Comparison of ENCODE assay signal across 8 mouse cellular contexts in the genomic region with DNA sequence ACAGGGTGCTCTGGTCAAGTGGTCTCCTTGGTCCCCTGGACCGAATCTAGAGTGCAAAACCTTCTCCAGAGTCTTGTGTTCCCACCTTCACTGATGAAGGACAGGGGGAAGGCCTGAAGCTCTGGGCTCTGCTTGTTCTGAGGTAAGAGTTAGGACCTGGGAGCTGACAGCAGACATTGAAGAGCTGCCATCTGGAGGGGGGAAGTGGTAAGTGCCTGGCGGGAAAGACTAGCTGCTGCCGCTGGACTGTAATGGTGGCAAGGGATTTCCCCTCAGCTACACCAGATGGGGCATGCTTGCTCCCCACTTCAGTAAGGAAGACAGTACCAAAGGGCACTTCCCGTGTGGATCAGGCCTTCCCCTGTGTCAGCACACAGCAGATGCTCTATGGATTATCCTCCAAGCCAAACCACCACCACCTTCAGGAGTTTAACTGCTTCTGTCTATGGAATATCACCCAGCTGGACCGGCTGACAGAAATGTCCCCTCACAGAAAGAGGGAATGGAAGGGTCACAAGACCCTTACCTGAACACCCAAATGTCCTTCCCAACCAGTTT. TPM values are rescaled to one million over a fixed set of nuclear protein-coding genes. Genes with fewer than 3 reads are reported as not detected.
A peak's percentile ranks its signal among the peaks of the same experiment; 100 is the strongest.
DNase-seq lines count a peak whose midpoint lies in the region; ATAC-seq and TF ChIP-seq lines count a peak whose summit lies in the region.

No protein-coding gene starts in this region.

- no peaks in the 10 kb centered on the region for H3K27me3 ChIP-seq in forebrain, embryonic 10.5 days (ENCODE audit: poor library complexity, severe bottlenecking)
- H3K27me3 ChIP-seq in heart, embryonic 15.5 days, result no peaks in the 10 kb centered on the region
- no peaks in the 10 kb centered on the region for H3K27me3 ChIP-seq in kidney, postnatal 0 days (ENCODE audit: insufficient read depth, low read length)
- H3K27me3 ChIP-seq in liver, embryonic 11.5 days (replicated peaks; ENCODE audit: control insufficient read depth, insufficient read depth, low read length), result no peaks in the 10 kb centered on the region; the same call in 1 of the 2 replicates
- H3K27me3 ChIP-seq in stomach, embryonic 14.5 days (ENCODE audit: control insufficient read depth, insufficient read depth, low read length), result no peaks in the 10 kb centered on the region

- H3K4me2 ChIP-seq in heart, embryonic 15.5 days, result no peak overlapping the region
- H3K4me2 ChIP-seq in kidney, postnatal 0 days (ENCODE audit: low read length), result no peak overlapping the region
- H3K4me2 ChIP-seq in liver, embryonic 11.5 days, result no peak overlapping the region
- no peak overlapping the region for H3K4me2 ChIP-seq in stomach, embryonic 14.5 days (replicated peaks; ENCODE audit: low read depth, low read length)

- H3K4me1 ChIP-seq in bone marrow, adult 2 months (ENCODE audit: control insufficient read depth, insufficient read depth, low read length), result peaks cover 4% of the 10 kb centered on the region
- peaks cover 18% of the 10 kb centered on the region for H3K4me1 ChIP-seq in forebrain, embryonic 10.5 days
- peaks cover 17% of the 10 kb centered on the region for H3K4me1 ChIP-seq in heart, embryonic 15.5 days (replicated peaks)
- peaks cover 6% of the 10 kb centered on the region; the same call in 1 of the 2 replicates for H3K4me1 ChIP-seq in kidney, postnatal 0 days (replicated peaks; ENCODE audit: insufficient read depth, low read length)
- peaks cover 4% of the 10 kb centered on the region; the same call in 1 of the 2 replicates for H3K4me1 ChIP-seq in liver, embryonic 11.5 days (replicated peaks; ENCODE audit: control insufficient read depth, insufficient read depth, low read length)
- H3K4me1 ChIP-seq in stomach, embryonic 14.5 days (ENCODE audit: control insufficient read depth, insufficient read depth, low read length), result peaks cover 2% of the 10 kb centered on the region; the same call in 1 of the 2 replicates

- H3K9ac ChIP-seq in heart, embryonic 15.5 days, result no peak overlapping the region
- no peak overlapping the region for H3K9ac ChIP-seq in kidney, postnatal 0 days (ENCODE audit: low read depth, low read length)
- no peak overlapping the region for H3K9ac ChIP-seq in liver, embryonic 11.5 days (ENCODE audit: low read depth, low read length)
- no peak overlapping the region for H3K9ac ChIP-seq in stomach, embryonic 14.5 days (replicated peaks; ENCODE audit: low read depth, low read length)

- peak; percentile 60 for DNase-seq in CD4-positive helper T cell, adult 2 months (ENCODE audit: low read depth, low spot score)
- DNase-seq in forebrain, embryonic 10.5 days (ENCODE audit: extremely low spot score, low spot score), result peak; percentile 55
- DNase-seq in kidney, postnatal 0 days (ENCODE audit: low spot score), result peak; percentile 91
- peak; percentile 62 for DNase-seq in liver, embryonic 11.5 days (ENCODE audit: low spot score)

- H3K4me3 ChIP-seq in bone marrow, adult 2 months (replicated peaks; ENCODE audit: control insufficient read depth, low read depth, low read length), result no peak overlapping the region
- H3K4me3 ChIP-seq in forebrain, embryonic 10.5 days, result no peak overlapping the region
- no peak overlapping the region for H3K4me3 ChIP-seq in heart, embryonic 15.5 days
- no peak overlapping the region for H3K4me3 ChIP-seq in kidney, postnatal 0 days (replicated peaks; ENCODE audit: low read depth, low read length)
- H3K4me3 ChIP-seq in liver, embryonic 11.5 days (ENCODE audit: low read depth, low read length), result no peak overlapping the region
- no peak overlapping the region for H3K4me3 ChIP-seq in stomach, embryonic 14.5 days (ENCODE audit: low read depth, low read length)

- H3K9me3 ChIP-seq in forebrain, embryonic 10.5 days, result no peaks in the 10 kb centered on the region
- H3K9me3 ChIP-seq in heart, embryonic 15.5 days (replicated peaks), result no peaks in the 10 kb centered on the region
- H3K9me3 ChIP-seq in kidney, postnatal 0 days (replicated peaks; ENCODE audit: low read length), result no peaks in the 10 kb centered on the region
- H3K9me3 ChIP-seq in liver, embryonic 11.5 days (ENCODE audit: control insufficient read depth, low read length), result no peaks in the 10 kb centered on the region
- no peaks in the 10 kb centered on the region for H3K9me3 ChIP-seq in stomach, embryonic 14.5 days (ENCODE audit: control insufficient read depth, low read depth, low read length)

- TF ChIP-seq POLR2A in bone marrow, adult 2 months (IDR thresholded peaks at IDR 0.05; ENCODE audit: borderline replicate concordance, control insufficient read depth, low read depth, low read length), result no peak

- H3K36me3 ChIP-seq in forebrain, embryonic 10.5 days (replicated peaks), result no peaks in the 10 kb centered on the region
- no peaks in the 10 kb centered on the region for H3K36me3 ChIP-seq in heart, embryonic 15.5 days
- no peaks in the 10 kb centered on the region for H3K36me3 ChIP-seq in kidney, postnatal 0 days (ENCODE audit: insufficient read depth, low read length)
- H3K36me3 ChIP-seq in liver, embryonic 11.5 days (ENCODE audit: control insufficient read depth, insufficient read depth, low read length), result no peaks in the 10 kb centered on the region
- no peaks in the 10 kb centered on the region for H3K36me3 ChIP-seq in stomach, embryonic 14.5 days (ENCODE audit: control insufficient read depth, insufficient read depth, low read length)

- peak; percentile 72; the same call in 1 of the 2 replicates for ATAC-seq in heart, embryonic 15.5 days (replicated peaks; ENCODE audit: insufficient number of reproducible peaks, insufficient read depth, low FRiP score, low read depth)
- ATAC-seq in kidney, postnatal 0 days (replicated peaks; ENCODE audit: low FRiP score, low read depth), result peak; percentile 58; the same call in 1 of the 2 replicates
- peak; percentile 72 for ATAC-seq in liver, embryonic 11.5 days (replicated peaks; ENCODE audit: low FRiP score)
- ATAC-seq in monocyte, adult 5-6 weeks (replicated peaks; ENCODE audit: insufficient number of reproducible peaks, low FRiP score, low TSS enrichment, poor library complexity, severe bottlenecking), result peak; percentile 36; the same call in 1 of the 2 replicates
- peak; percentile 71 for ATAC-seq in stomach, embryonic 14.5 days (ENCODE audit: insufficient number of reproducible peaks, insufficient read depth, low FRiP score, low read depth)

- no peak overlapping the region for H3K27ac ChIP-seq in bone marrow, adult 2 months (ENCODE audit: control insufficient read depth, insufficient read depth, low read depth, low read length, poor library complexity)
- no peak overlapping the region for H3K27ac ChIP-seq in forebrain, embryonic 10.5 days
- H3K27ac ChIP-seq in heart, embryonic 15.5 days, result no peak overlapping the region
- H3K27ac ChIP-seq in kidney, postnatal 0 days, result no peak overlapping the region
- no peak overlapping the region for H3K27ac ChIP-seq in liver, embryonic 11.5 days (ENCODE audit: low read depth, low read length)
- no peak overlapping the region for H3K27ac ChIP-seq in stomach, embryonic 14.5 days (ENCODE audit: low read length)

- peak; percentile 61; the same call in 1 of the 2 replicates for TF ChIP-seq CTCF in bone marrow, adult 2 months (IDR thresholded peaks at IDR 0.05; ENCODE audit: control insufficient read depth, insufficient read depth, low read length)
- peak; percentile 82 for TF ChIP-seq CTCF in kidney, postnatal 0 days (IDR thresholded peaks at IDR 0.05; ENCODE audit: low read depth)

- WGBS in bone marrow, adult 2 months, result 29% methylated on average over 5 of the region's 5 CpGs
- 40% methylated on average over 5 of the region's 5 CpGs for WGBS in forebrain, embryonic 10.5 days
- WGBS in heart, embryonic 15.5 days, result 26% methylated on average over 5 of the region's 5 CpGs
- WGBS in kidney, postnatal 0 days, result 39% methylated on average over 5 of the region's 5 CpGs
- 38% methylated on average over 5 of the region's 5 CpGs for WGBS in liver, embryonic 11.5 days
- WGBS in stomach, embryonic 14.5 days, result 32% methylated on average over 5 of the region's 5 CpGs

RNA-seq across cellular contexts. Expression of gene Plg, which starts 11.0 kb away (rescaled TPM):
- 1.2 and 4.0 TPM in 2 replicates for polyA plus RNA-seq in bone marrow, adult 2 months (2011; ENCODE audit: insufficient read depth, insufficient read length, low replicate concordance, missing spikeins)
- polyA plus RNA-seq in forebrain, embryonic 10.5 days (2016; fragmentation: Nextera tagmentation; extraction: Ambion mirVana), result 0.07 TPM in 1 of 2 replicates, not detected in the other
- polyA plus RNA-seq in heart, embryonic 15.5 days (2015; fragmentation: Nextera tagmentation; extraction: Ambion mirVana), result 0.16 and 2.0 TPM in 2 replicates
- 0.13 and 0.20 TPM in 2 replicates for polyA plus RNA-seq in kidney, postnatal 0 days (2015; fragmentation: Nextera tagmentation; extraction: Ambion mirVana)
- polyA plus RNA-seq in liver, embryonic 11.5 days (2014; fragmentation: Nextera tagmentation; extraction: Ambion mirVana), result 130 and 157 TPM in 2 replicates
- 0.58 to 1.5 TPM (median 0.85 TPM) in 3 replicates for total RNA-seq in monocyte, adult 5-6 weeks (2017)
- polyA plus RNA-seq in stomach, embryonic 14.5 days (2014; fragmentation: Nextera tagmentation; extraction: Ambion mirVana), result 0.46 and 1.1 TPM in 2 replicates

RNA-seq across cellular contexts. Expression of gene Map3k4, which starts 48.9 kb away (rescaled TPM):
- 5.3 and 14.4 TPM in 2 replicates for polyA plus RNA-seq in bone marrow, adult 2 months (2011; ENCODE audit: insufficient read depth, insufficient read length, low replicate concordance, missing spikeins)
- polyA plus RNA-seq in forebrain, embryonic 10.5 days (2016; fragmentation: Nextera tagmentation; extraction: Ambion mirVana), result 49.4 and 49.5 TPM in 2 replicates
- 31.5 and 34.7 TPM in 2 replicates for polyA plus RNA-seq in heart, embryonic 15.5 days (2015; fragmentation: Nextera tagmentation; extraction: Ambion mirVana)
- polyA plus RNA-seq in kidney, postnatal 0 days (2015; fragmentation: Nextera tagmentation; extraction: Ambion mirVana), result 52.5 and 58.7 TPM in 2 replicates
- 28.4 and 29.3 TPM in 2 replicates for polyA plus RNA-seq in liver, embryonic 11.5 days (2014; fragmentation: Nextera tagmentation; extraction: Ambion mirVana)
- total RNA-seq in monocyte, adult 5-6 weeks (2017), result 20.8 to 45.9 TPM (median 22.8 TPM) in 3 replicates
- polyA plus RNA-seq in stomach, embryonic 14.5 days (2014; fragmentation: Nextera tagmentation; extraction: Ambion mirVana), result 49.2 and 52.4 TPM in 2 replicates

Comparison
In these comparisons a context has a peak if more than half of its experiments do, and no peak if none do; other contexts are left out.
1. RNA of gene Plg, which starts 11.0 kb away (polyA plus RNA-seq): 130 to 157 TPM in liver, embryonic 11.5 days; 1.2 to 4.0 TPM in bone marrow, adult 2 months, 0.46 to 1.1 TPM in stomach, embryonic 14.5 days, 0.16 to 2.0 TPM in heart, embryonic 15.5 days, 0.13 to 0.20 TPM in kidney, postnatal 0 days and 0.07 TPM in forebrain, embryonic 10.5 days; every median in the first group is over 10 times any median in the second.
2. Peak in every context shown above with its lines, with median percentiles within 50 percentile points of each other: DNase-seq and ATAC-seq.